10 mouse cellular contexts compared by ENCODE assay signal in the genomic region with DNA sequence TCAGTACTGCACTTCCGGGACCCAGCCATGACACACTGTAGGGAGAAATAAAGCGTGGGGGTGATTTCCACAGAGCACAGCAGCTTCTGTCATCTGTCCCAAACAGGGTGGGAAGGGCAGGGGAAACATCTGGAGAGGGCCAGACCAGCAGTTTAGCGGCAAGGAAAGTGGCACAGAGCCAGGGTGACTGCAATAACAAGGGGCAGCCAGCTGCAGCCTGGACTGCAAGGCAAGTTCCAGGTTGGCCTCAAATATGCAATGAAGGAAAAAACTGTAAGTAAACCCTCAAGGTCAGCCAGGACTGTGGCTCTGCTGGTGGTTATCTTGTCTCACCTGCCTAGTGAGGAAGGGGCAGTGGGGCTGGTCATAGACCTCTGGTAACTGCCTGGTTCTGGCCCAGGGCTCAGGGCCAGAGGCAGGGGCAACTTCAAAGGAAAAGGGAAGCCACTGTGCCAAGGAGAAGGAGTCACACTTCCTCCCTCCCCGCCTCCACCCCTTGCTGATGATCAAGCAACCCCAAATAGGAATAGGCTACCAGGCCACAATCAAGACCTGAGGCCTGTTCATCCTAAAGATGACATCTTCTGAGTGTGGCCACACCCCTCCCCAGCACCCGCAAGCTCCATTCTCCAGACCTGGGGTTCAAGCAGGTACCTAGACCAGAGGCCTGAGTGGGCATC. TPM values are rescaled to one million over a fixed set of nuclear protein-coding genes. Genes with fewer than 3 reads are reported as not detected.
DNase-seq lines count a peak whose midpoint lies in the region; ATAC-seq and TF ChIP-seq lines count a peak whose summit lies in the region.
"Had no signal": no experiment of that assay in that cellular context is flagged by ENCODE, and none has a peak within 500 bp of the region (broad histone marks: within the 10 kb centered on the region; RNA-seq: fewer than 3 reads in every experiment).

No protein-coding gene starts in this region.

- H3K4me2 ChIP-seq in embryonic facial prominence, embryonic 15.5 days (replicated peaks) = no peak overlapping the region
- no peak overlapping the region for H3K4me2 ChIP-seq in lung, postnatal 0 days (replicated peaks; ENCODE audit: low read depth, low read length)

- peak; percentile 49; the same call in 1 of the 2 replicates for ATAC-seq in embryonic facial prominence, embryonic 15.5 days (ENCODE audit: insufficient number of reproducible peaks, low FRiP score, low TSS enrichment, low read depth)
- peak; percentile 78 for ATAC-seq in lung, postnatal 0 days

- H3K36me3 ChIP-seq in embryonic facial prominence, embryonic 15.5 days = 0 out of 2 replicates have a peak, but pooled peaks cover 4% of the 10 kb centered on the region
- H3K36me3 ChIP-seq in lung, postnatal 0 days (ENCODE audit: insufficient read depth, low read length) = no peaks in the 10 kb centered on the region

- H3K9me3 ChIP-seq in embryonic facial prominence, embryonic 15.5 days (replicated peaks) = no peaks in the 10 kb centered on the region
- no peaks in the 10 kb centered on the region for H3K9me3 ChIP-seq in lung, postnatal 0 days (ENCODE audit: low read length)

- H3K27me3 ChIP-seq in embryonic facial prominence, embryonic 15.5 days = no peaks in the 10 kb centered on the region
- no peaks in the 10 kb centered on the region for H3K27me3 ChIP-seq in lung, postnatal 0 days (replicated peaks; ENCODE audit: insufficient read depth, low read length)

- peaks cover 67% of the 10 kb centered on the region for H3K4me1 ChIP-seq in embryonic facial prominence, embryonic 15.5 days
- peaks cover 28% of the 10 kb centered on the region for H3K4me1 ChIP-seq in lung, postnatal 0 days (ENCODE audit: insufficient read depth, low read depth, low read length)

- peak; percentile 45; the same call in 1 of the 2 replicates for TF ChIP-seq EP300 in lung, postnatal 0 days (IDR thresholded peaks at IDR 0.05)

- WGBS in embryonic facial prominence, embryonic 15.5 days = 67% methylated on average over 5 of the region's 5 CpGs
- WGBS in lung, postnatal 0 days = 43% methylated on average over 5 of the region's 5 CpGs

- no peak for TF ChIP-seq CTCF in lung, postnatal 0 days (IDR thresholded peaks at IDR 0.05)

- H3K9ac ChIP-seq in embryonic facial prominence, embryonic 15.5 days = no peak overlapping the region
- H3K9ac ChIP-seq in lung, postnatal 0 days (replicated peaks; ENCODE audit: low read depth) = no peak overlapping the region

- peak; percentile 56 for DNase-seq in right cerebral cortex, postnatal 14 days
- DNase-seq in right cerebral cortex, postnatal 25 days = no peak
- DNase-seq in heart, postnatal 25 days (ENCODE audit: low spot score) = peak; percentile 76
- DNase-seq in lung, postnatal 0 days (ENCODE audit: low spot score) = peak; percentile 86
- DNase-seq in thymus, postnatal 0 days (ENCODE audit: low spot score) = no peak
- no peak for DNase-seq in thymus, postnatal 25 days
- DNase-seq in embryo, embryonic 10 days (ENCODE audit: low spot score) = no peak

- H3K4me3 ChIP-seq in embryonic facial prominence, embryonic 15.5 days (replicated peaks) = no peak overlapping the region
- H3K4me3 ChIP-seq in lung, postnatal 0 days (ENCODE audit: low read depth, low read length) = no peak overlapping the region

- intact Hi-C loops in heart, postnatal 25 days (cut with DNase I) = no loop called here

- H3K27ac ChIP-seq in embryonic facial prominence, embryonic 15.5 days (replicated peaks) = peak overlapping the region; percentile 51
- H3K27ac ChIP-seq in lung, postnatal 0 days (ENCODE audit: low read length) = peak overlapping the region; percentile 71

RNA-seq across cellular contexts. Expression of a gene that starts 5.1 kb away (rescaled TPM):
- 20.1 and 21.4 TPM in 2 replicates for polyA plus RNA-seq in embryonic facial prominence, embryonic 15.5 days (2015; fragmentation: Nextera tagmentation; extraction: Ambion mirVana)
- total RNA-seq in heart, postnatal 25 days (2021) = 10 to 100 TPM; 59.9 to 68.6 TPM
- 11.2 and 12.2 TPM in 2 replicates for polyA plus RNA-seq in lung, postnatal 0 days (2015; fragmentation: Nextera tagmentation; extraction: Ambion mirVana)
- polyA plus RNA-seq in thymus, postnatal 0 days (2015; fragmentation: Nextera tagmentation; extraction: Ambion mirVana) = 4.3 and 4.7 TPM in 2 replicates

RNA-seq across cellular contexts. Expression of a gene that starts 36.1 kb away (rescaled TPM):
- polyA plus RNA-seq in embryonic facial prominence, embryonic 15.5 days (2015; fragmentation: Nextera tagmentation; extraction: Ambion mirVana) = 8.0 TPM in 2 replicates
- 1 to 10 TPM; 4.6 to 4.8 TPM for total RNA-seq in heart, postnatal 25 days (2021)
- polyA plus RNA-seq in lung, postnatal 0 days (2015; fragmentation: Nextera tagmentation; extraction: Ambion mirVana) = 8.0 and 9.9 TPM in 2 replicates
- polyA plus RNA-seq in thymus, postnatal 0 days (2015; fragmentation: Nextera tagmentation; extraction: Ambion mirVana) = 4.4 and 5.1 TPM in 2 replicates

RNA-seq across cellular contexts. Expression of a gene that starts 54.4 kb away (rescaled TPM):
- not detected in 2 replicates for polyA plus RNA-seq in embryonic facial prominence, embryonic 15.5 days (2015; fragmentation: Nextera tagmentation; extraction: Ambion mirVana)
- not detected for total RNA-seq in heart, postnatal 25 days (2021)
- polyA plus RNA-seq in lung, postnatal 0 days (2015; fragmentation: Nextera tagmentation; extraction: Ambion mirVana) = 0.24 and 0.27 TPM in 2 replicates
- 0.22 TPM in 1 of 2 replicates, not detected in the other for polyA plus RNA-seq in thymus, postnatal 0 days (2015; fragmentation: Nextera tagmentation; extraction: Ambion mirVana)
- total RNA-seq: adrenal gland, adult 18-20 months had no signal
- polyA plus RNA-seq: liver, embryonic 16.5 days had no signal

Comparison
In these comparisons a context has a peak if more than half of its experiments do, and no peak if none do; other contexts are left out.
1. DNase-seq: peak in right cerebral cortex, postnatal 14 days (single experiment), heart, postnatal 25 days (single experiment) and lung, postnatal 0 days (single experiment); none in right cerebral cortex, postnatal 25 days (single experiment), thymus, postnatal 0 days (single experiment), thymus, postnatal 25 days (single experiment) and embryo, embryonic 10 days (single experiment).